Mouse (Mus musculus): ENCODE results near the gene Snapin.

DNA sequence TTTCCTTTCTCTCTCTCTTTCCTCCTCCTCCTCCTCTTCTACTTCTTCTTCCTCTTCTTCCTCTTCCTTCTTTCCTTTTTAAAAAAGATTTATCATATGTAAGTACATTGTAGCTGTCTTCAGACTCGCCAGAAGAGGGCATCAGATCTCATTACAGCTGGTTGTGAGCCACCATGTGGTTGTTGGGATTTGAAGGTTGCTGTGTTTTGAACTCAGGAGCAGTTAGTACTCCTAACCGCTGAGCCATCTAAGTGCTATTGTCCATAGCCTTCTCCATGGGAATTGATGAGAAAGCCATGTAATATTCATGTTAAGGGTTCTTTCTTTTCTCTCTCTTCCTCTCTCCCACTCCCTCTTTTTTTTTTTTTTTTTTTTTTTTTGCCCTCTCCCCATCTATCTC is 517 bp upstream of the Snapin start:
- TF ChIP-seq CTCF (IDR thresholded peaks at IDR 0.05; ENCODE audit: borderline replicate concordance, insufficient read depth, low read depth, low read length) (no peak), POLR2A (IDR thresholded peaks at IDR 0.05; ENCODE audit: borderline replicate concordance, insufficient read depth, low read length) (no peak)
